In genomic region chr11:103171286-103171620, GRCm38 (mm10) we compare ENCODE assay signal across 7 mouse cellular contexts. TPM values are rescaled to one million over a fixed set of nuclear protein-coding genes. Genes with fewer than 3 reads are reported as not detected.
DNase-seq lines count a peak whose midpoint lies in the region; ATAC-seq and TF ChIP-seq lines count a peak whose summit lies in the region.

No protein-coding gene starts in this region.

- peak overlapping the region; percentile 54 for H3K4me3 ChIP-seq in lung, embryonic 15.5 days
- H3K4me3 ChIP-seq in forebrain, embryonic 10.5 days = peak overlapping the region; percentile 72
- H3K4me3 ChIP-seq in limb, embryonic 10.5 days = peak overlapping the region; percentile 65
- peak overlapping the region; percentile 74 for H3K4me3 ChIP-seq in small intestine, adult 2 months (ENCODE audit: low read depth, low read length)

- H3K4me1 ChIP-seq in lung, embryonic 15.5 days = peaks cover 12% of the 10 kb centered on the region
- H3K4me1 ChIP-seq in forebrain, embryonic 10.5 days = peaks cover 24% of the 10 kb centered on the region
- H3K4me1 ChIP-seq in limb, embryonic 10.5 days = peaks cover 24% of the 10 kb centered on the region
- peaks cover 7% of the 10 kb centered on the region for H3K4me1 ChIP-seq in small intestine, adult 2 months (ENCODE audit: control insufficient read depth, insufficient read depth, insufficient read length, low read length)

- H3K27ac ChIP-seq in lung, embryonic 15.5 days = no peak overlapping the region
- H3K27ac ChIP-seq in forebrain, embryonic 10.5 days = peak overlapping the region; percentile 62
- H3K27ac ChIP-seq in limb, embryonic 10.5 days = no peak overlapping the region
- H3K27ac ChIP-seq in small intestine, adult 2 months (ENCODE audit: insufficient read depth, low read depth, low read length) = peak overlapping the region; percentile 70

- peaks cover 49% of the 10 kb centered on the region for H3K27me3 ChIP-seq in lung, embryonic 15.5 days
- H3K27me3 ChIP-seq in forebrain, embryonic 10.5 days (ENCODE audit: poor library complexity, severe bottlenecking) = peaks cover 78% of the 10 kb centered on the region
- peaks cover 80% of the 10 kb centered on the region for H3K27me3 ChIP-seq in limb, embryonic 10.5 days (ENCODE audit: low read depth, poor library complexity, severe bottlenecking)
- peaks cover 16% of the 10 kb centered on the region for H3K27me3 ChIP-seq in small intestine, adult 2 months (ENCODE audit: control insufficient read depth, insufficient read depth, low read length)

- 2% methylated on average over 23 of the region's 23 CpGs for WGBS in lung, embryonic 15.5 days
- WGBS in forebrain, embryonic 10.5 days = 4% methylated on average over 23 of the region's 23 CpGs
- 4% methylated on average over 23 of the region's 23 CpGs for WGBS in limb, embryonic 10.5 days
- 3% methylated on average over 23 of the region's 23 CpGs for WGBS in small intestine, adult 2 months

- peak overlapping the region; percentile 98 for H3K4me2 ChIP-seq in lung, embryonic 15.5 days

- TF ChIP-seq POLR2A in small intestine, adult 2 months (IDR thresholded peaks at IDR 0.05; ENCODE audit: low read depth, low read length) = no peak

- H3K36me3 ChIP-seq in lung, embryonic 15.5 days = no peaks in the 10 kb centered on the region
- H3K36me3 ChIP-seq in forebrain, embryonic 10.5 days (replicated peaks) = no peaks in the 10 kb centered on the region
- H3K36me3 ChIP-seq in limb, embryonic 10.5 days = 0 out of 2 replicates have a peak, but pooled peaks cover 3% of the 10 kb centered on the region
- H3K36me3 ChIP-seq in small intestine, adult 2 months (ENCODE audit: control insufficient read depth, insufficient read depth, low read length) = no peaks in the 10 kb centered on the region

- TF ChIP-seq CTCF in small intestine, adult 2 months (IDR thresholded peaks at IDR 0.05; ENCODE audit: extremely low read depth, insufficient read length, insufficient replicate concordance, low read depth, low read length) = no peak

- H3K9ac ChIP-seq in lung, embryonic 15.5 days = peak overlapping the region; percentile 36

- DNase-seq in lung, postnatal 14 days = no peak
- DNase-seq in forebrain, embryonic 10.5 days (ENCODE audit: extremely low spot score, low spot score) = no peak
- DNase-seq in limb, embryonic 10.5 days (ENCODE audit: low spot score) = no peak
- no peak for DNase-seq in layer of hippocampus, postnatal 14 days (ENCODE audit: low spot score in 2 of 2)
- DNase-seq in layer of hippocampus, postnatal 10 days (ENCODE audit: low spot score in 2 of 2) = no peak

- H3K9me3 ChIP-seq in lung, embryonic 15.5 days = no peaks in the 10 kb centered on the region
- H3K9me3 ChIP-seq in forebrain, embryonic 10.5 days = no peaks in the 10 kb centered on the region
- H3K9me3 ChIP-seq in limb, embryonic 10.5 days (replicated peaks) = no peaks in the 10 kb centered on the region

- ATAC-seq in lung, embryonic 15.5 days (ENCODE audit: borderline replicate concordance, extremely low read depth, low FRiP score, low TSS enrichment) = no peak

RNA-seq across cellular contexts. Expression of gene Fmnl1, which starts 0.3 kb away (rescaled TPM):
- polyA plus RNA-seq in lung, embryonic 15.5 days (2015; fragmentation: Nextera tagmentation; extraction: Ambion mirVana) = 2.7 and 3.7 TPM in 2 replicates
- 0.47 and 0.81 TPM in 2 replicates for polyA plus RNA-seq in forebrain, embryonic 10.5 days (2016; fragmentation: Nextera tagmentation; extraction: Ambion mirVana)
- polyA plus RNA-seq in limb, embryonic 10.5 days (2016; fragmentation: Nextera tagmentation; extraction: Ambion mirVana) = 0.49 and 0.73 TPM in 2 replicates
- polyA plus RNA-seq in small intestine, adult 2 months (2012; rRNA removed) = 7.1 and 8.4 TPM in 2 replicates
- total RNA-seq in layer of hippocampus, postnatal 14 days (2021) = 100 to 1,000 TPM; 120 to 128 TPM
- 10 to 100 TPM; 83.4 to 87.0 TPM for total RNA-seq in layer of hippocampus, postnatal 10 days (2021)

RNA-seq across cellular contexts. Expression of gene 1700023F06Rik, which starts 37.1 kb away (rescaled TPM):
- polyA plus RNA-seq in lung, embryonic 15.5 days (2015; fragmentation: Nextera tagmentation; extraction: Ambion mirVana) = 0.87 and 1.1 TPM in 2 replicates
- polyA plus RNA-seq in forebrain, embryonic 10.5 days (2016; fragmentation: Nextera tagmentation; extraction: Ambion mirVana) = 0.21 and 0.32 TPM in 2 replicates
- 0.29 and 0.30 TPM in 2 replicates for polyA plus RNA-seq in limb, embryonic 10.5 days (2016; fragmentation: Nextera tagmentation; extraction: Ambion mirVana)
- 0.50 and 0.51 TPM in 2 replicates for polyA plus RNA-seq in small intestine, adult 2 months (2012; rRNA removed)
- total RNA-seq in layer of hippocampus, postnatal 14 days (2021) = 1 to 10 TPM; 1.4 TPM
- 1 to 10 TPM; 1.8 TPM for total RNA-seq in layer of hippocampus, postnatal 10 days (2021)

RNA-seq across cellular contexts. Expression of gene Hexim2, which starts 39.0 kb away (rescaled TPM):
- 8.3 and 9.6 TPM in 2 replicates for polyA plus RNA-seq in lung, embryonic 15.5 days (2015; fragmentation: Nextera tagmentation; extraction: Ambion mirVana)
- polyA plus RNA-seq in forebrain, embryonic 10.5 days (2016; fragmentation: Nextera tagmentation; extraction: Ambion mirVana) = 7.2 and 7.6 TPM in 2 replicates
- polyA plus RNA-seq in limb, embryonic 10.5 days (2016; fragmentation: Nextera tagmentation; extraction: Ambion mirVana) = 10.1 and 12.3 TPM in 2 replicates
- 0.86 and 2.2 TPM in 2 replicates for polyA plus RNA-seq in small intestine, adult 2 months (2012; rRNA removed)
- 10 to 100 TPM; 11.2 to 16.1 TPM for total RNA-seq in layer of hippocampus, postnatal 14 days (2021)
- total RNA-seq in layer of hippocampus, postnatal 10 days (2021) = 10 to 100 TPM; 14.4 to 16.9 TPM

RNA-seq across cellular contexts. Expression of gene Spata32, which starts 47.0 kb away (rescaled TPM):
- polyA plus RNA-seq in lung, embryonic 15.5 days (2015; fragmentation: Nextera tagmentation; extraction: Ambion mirVana) = not detected in 2 replicates
- not detected in 2 replicates for polyA plus RNA-seq in forebrain, embryonic 10.5 days (2016; fragmentation: Nextera tagmentation; extraction: Ambion mirVana)
- not detected in 2 replicates for polyA plus RNA-seq in limb, embryonic 10.5 days (2016; fragmentation: Nextera tagmentation; extraction: Ambion mirVana)
- not detected in 2 replicates for polyA plus RNA-seq in small intestine, adult 2 months (2012; rRNA removed)
- 1 to 10 TPM in 1 of 2 experiments, under 1 TPM in 1; 0.69 to 1.4 TPM for total RNA-seq in layer of hippocampus, postnatal 14 days (2021)
- total RNA-seq in layer of hippocampus, postnatal 10 days (2021) = 1 to 10 TPM; 1.3 to 1.4 TPM

RNA-seq across cellular contexts. Expression of gene Hexim1, which starts 55.2 kb away (rescaled TPM):
- 4.4 and 4.5 TPM in 2 replicates for polyA plus RNA-seq in lung, embryonic 15.5 days (2015; fragmentation: Nextera tagmentation; extraction: Ambion mirVana)
- polyA plus RNA-seq in forebrain, embryonic 10.5 days (2016; fragmentation: Nextera tagmentation; extraction: Ambion mirVana) = 1.8 and 2.0 TPM in 2 replicates
- 1.8 and 2.4 TPM in 2 replicates for polyA plus RNA-seq in limb, embryonic 10.5 days (2016; fragmentation: Nextera tagmentation; extraction: Ambion mirVana)
- 4.3 and 11.4 TPM in 2 replicates for polyA plus RNA-seq in small intestine, adult 2 months (2012; rRNA removed)
- 10 to 100 TPM; 50.8 to 53.8 TPM for total RNA-seq in layer of hippocampus, postnatal 14 days (2021)
- total RNA-seq in layer of hippocampus, postnatal 10 days (2021) = 10 to 100 TPM; 38.0 to 38.7 TPM

Comparison
In these comparisons a context has a peak if more than half of its experiments do, and no peak if none do; other contexts are left out.
1. H3K27ac ChIP-seq: peak in forebrain, embryonic 10.5 days (single experiment) and small intestine, adult 2 months (single experiment); none in lung, embryonic 15.5 days (single experiment) and limb, embryonic 10.5 days (single experiment).
2. Peak in every context shown above with its lines, with median percentiles within 50 percentile points of each other: H3K4me3 ChIP-seq.